In genomic region chr7:97821875-97822274, GRCm38 (mm10) we compare ENCODE assay signal across 10 mouse cellular contexts.
"Had no signal": no experiment of that assay in that cellular context is flagged by ENCODE, and none has a peak within 500 bp of the region (broad histone marks: within the 10 kb centered on the region; RNA-seq: fewer than 3 reads in every experiment).

No protein-coding gene starts in this region.

- ATAC-seq: intestine, postnatal 0 days; midbrain, embryonic 15.5 days had no signal

- DNase-seq: kidney, adult 2 months; kidney, postnatal 25 days; layer of hippocampus, postnatal 36 days; liver, embryonic 13.5 days; lung, adult 2 months; retina, postnatal 1 day; right cerebral cortex, postnatal 25 days; thymus, postnatal 36 days had no signal
